ENCODE assay signal across 11 mouse cellular contexts in genomic region chr3:148867618-148868017, GRCm38 (mm10).
DNase-seq lines count a peak whose midpoint lies in the region; ATAC-seq and TF ChIP-seq lines count a peak whose summit lies in the region.
"Had no signal": no experiment of that assay in that cellular context is flagged by ENCODE, and none has a peak within 500 bp of the region (broad histone marks: within the 10 kb centered on the region; RNA-seq: fewer than 3 reads in every experiment).

No protein-coding gene starts in this region.

- 45% methylated on average over 8 of the region's 8 CpGs for WGBS in embryonic facial prominence, embryonic 14.5 days
- WGBS in embryonic facial prominence, embryonic 10.5 days: 50% methylated on average over 8 of the region's 8 CpGs
- WGBS in thymus, adult 2 months: 14% methylated on average over 8 of the region's 8 CpGs
- 42% methylated on average over 8 of the region's 8 CpGs for WGBS in heart, adult 2 months

- no peak overlapping the region for H3K27ac ChIP-seq in embryonic facial prominence, embryonic 14.5 days (replicated peaks; ENCODE audit: low read depth, low read length)
- no peak overlapping the region for H3K27ac ChIP-seq in embryonic facial prominence, embryonic 10.5 days (replicated peaks)
- peak overlapping the region; percentile 44 for H3K27ac ChIP-seq in thymus, adult 2 months (ENCODE audit: control insufficient read depth, insufficient read depth, low read length)
- H3K27ac ChIP-seq in heart, adult 2 months: no peak overlapping the region
- H3K27ac ChIP-seq: embryonic facial prominence, embryonic 12.5 days; liver, embryonic 15.5 days had no signal

- peaks cover 2% of the 10 kb centered on the region for H3K79me2 ChIP-seq in heart, adult 2 months (replicated peaks; ENCODE audit: control insufficient read depth, insufficient read depth, low read length)

- intact Hi-C loops in gastrocnemius, postnatal 14 days (cut with DNase I; ENCODE audit: low total_unique reads): no loop called here
- intact Hi-C loops in heart, adult 2 months (cut with DNase I): no loop called here

- no peaks in the 10 kb centered on the region for H3K9me3 ChIP-seq in embryonic facial prominence, embryonic 14.5 days (ENCODE audit: control insufficient read depth, low read length)
- H3K9me3 ChIP-seq in embryonic facial prominence, embryonic 10.5 days: no peaks in the 10 kb centered on the region
- H3K9me3 ChIP-seq: embryonic facial prominence, embryonic 12.5 days; liver, embryonic 15.5 days had no signal

- no peak overlapping the region for H3K4me2 ChIP-seq in embryonic facial prominence, embryonic 14.5 days (ENCODE audit: low read depth, low read length)
- H3K4me2 ChIP-seq: embryonic facial prominence, embryonic 12.5 days; liver, embryonic 15.5 days had no signal

- TF ChIP-seq POLR2A in thymus, adult 2 months (IDR thresholded peaks at IDR 0.05; ENCODE audit: control insufficient read depth, extremely low read depth, insufficient read depth, low read length, poor library complexity): no peak
- no peak for TF ChIP-seq POLR2A in heart, adult 2 months (IDR thresholded peaks at IDR 0.05; ENCODE audit: insufficient read depth, low read depth, low read length)

- peaks cover 37% of the 10 kb centered on the region for H3K36me3 ChIP-seq in embryonic facial prominence, embryonic 14.5 days (ENCODE audit: control insufficient read depth, insufficient read depth, low read length)
- peaks cover 47% of the 10 kb centered on the region for H3K36me3 ChIP-seq in embryonic facial prominence, embryonic 10.5 days (replicated peaks)
- no peaks in the 10 kb centered on the region for H3K36me3 ChIP-seq in thymus, adult 2 months (ENCODE audit: control insufficient read depth, insufficient read depth, low read length)
- H3K36me3 ChIP-seq in heart, adult 2 months (ENCODE audit: control insufficient read depth, insufficient read depth, low read length): peaks cover 9% of the 10 kb centered on the region
- H3K36me3 ChIP-seq: embryonic facial prominence, embryonic 12.5 days; liver, embryonic 15.5 days had no signal

- H3K4me3 ChIP-seq in embryonic facial prominence, embryonic 14.5 days (ENCODE audit: low read depth, low read length): no peak overlapping the region
- H3K4me3 ChIP-seq in embryonic facial prominence, embryonic 10.5 days: no peak overlapping the region
- no peak overlapping the region for H3K4me3 ChIP-seq in thymus, adult 2 months (ENCODE audit: control insufficient read depth, insufficient read depth, low read length)
- no peak overlapping the region for H3K4me3 ChIP-seq in heart, adult 2 months
- H3K4me3 ChIP-seq: embryonic facial prominence, embryonic 12.5 days; liver, embryonic 15.5 days had no signal

- H3K27me3 ChIP-seq in embryonic facial prominence, embryonic 14.5 days (replicated peaks; ENCODE audit: control insufficient read depth, insufficient read depth, low read length): no peaks in the 10 kb centered on the region
- H3K27me3 ChIP-seq in embryonic facial prominence, embryonic 10.5 days (replicated peaks; ENCODE audit: low read depth, poor library complexity, severe bottlenecking): no peaks in the 10 kb centered on the region
- no peaks in the 10 kb centered on the region for H3K27me3 ChIP-seq in thymus, adult 2 months (ENCODE audit: control insufficient read depth, insufficient read depth, low read length)
- no peaks in the 10 kb centered on the region for H3K27me3 ChIP-seq in heart, adult 2 months (ENCODE audit: control insufficient read depth, insufficient read depth, low read length)
- H3K27me3 ChIP-seq: embryonic facial prominence, embryonic 12.5 days; liver, embryonic 15.5 days had no signal

- TF ChIP-seq CTCF in thymus, adult 2 months (IDR thresholded peaks at IDR 0.05; ENCODE audit: borderline replicate concordance, control insufficient read depth, extremely low read depth, insufficient read depth, low read length, poor library complexity): no peak
- TF ChIP-seq CTCF in heart, adult 2 months (IDR thresholded peaks at IDR 0.05): no peak

- H3K4me1 ChIP-seq in embryonic facial prominence, embryonic 14.5 days (ENCODE audit: control insufficient read depth, insufficient read depth, low read length): peaks cover 8% of the 10 kb centered on the region; the same call in 1 of the 2 replicates
- peaks cover 15% of the 10 kb centered on the region for H3K4me1 ChIP-seq in embryonic facial prominence, embryonic 10.5 days
- peaks cover 8% of the 10 kb centered on the region for H3K4me1 ChIP-seq in thymus, adult 2 months (replicated peaks; ENCODE audit: control insufficient read depth, insufficient read depth, low read length)
- peaks cover 4% of the 10 kb centered on the region for H3K4me1 ChIP-seq in heart, adult 2 months (ENCODE audit: control insufficient read depth, insufficient read depth, low read length)
- H3K4me1 ChIP-seq: liver, embryonic 15.5 days had no signal

- no peak for ATAC-seq in embryonic facial prominence, embryonic 14.5 days (ENCODE audit: low read depth)

- no peak for TF ChIP-seq EP300 in heart, adult 2 months (IDR thresholded peaks at IDR 0.05; ENCODE audit: insufficient read depth, low read depth, low read length)

- peak; percentile 35 for DNase-seq in embryonic facial prominence, embryonic 14.5 days (ENCODE audit: low spot score)
- no peak for DNase-seq in embryonic facial prominence, embryonic 10.5 days (ENCODE audit: low spot score)
- DNase-seq in thymus, adult 2 months: peak; percentile 10
- DNase-seq in thymus, adult 18-20 months: no peak
- DNase-seq in lung, postnatal 14 days: peak; percentile 10
- no peak for DNase-seq in adrenal gland, adult 8-10 months
- DNase-seq in gastrocnemius, postnatal 14 days: no peak
- no peak for DNase-seq in heart, adult 2 months
- DNase-seq: heart, adult 11 months had no signal

- H3K9ac ChIP-seq in embryonic facial prominence, embryonic 14.5 days (ENCODE audit: low read depth, low read length): no peak overlapping the region
- H3K9ac ChIP-seq in heart, adult 2 months (ENCODE audit: low read depth, low read length): no peak overlapping the region
- H3K9ac ChIP-seq: embryonic facial prominence, embryonic 12.5 days; liver, embryonic 15.5 days had no signal

Comparison
In these comparisons a context has a peak if more than half of its experiments do, and no peak if none do; other contexts are left out.
1. DNase-seq: peak in embryonic facial prominence, embryonic 14.5 days (single experiment), thymus, adult 2 months (single experiment) and lung, postnatal 14 days (single experiment); none in embryonic facial prominence, embryonic 10.5 days (single experiment), thymus, adult 18-20 months (0 of 2), adrenal gland, adult 8-10 months (single experiment), gastrocnemius, postnatal 14 days (single experiment) and heart, adult 2 months (0 of 2).